Mouse (Mus musculus) heart, embryonic 14.5 days (tissue): ENCODE results near the gene Cyp26c1. TPM values are rescaled to one million over a fixed set of nuclear protein-coding genes. Genes with fewer than 3 reads are reported as not detected.

ENCODE experiments used
- ATAC-seq: fragments of 200-750 bp; cut with Nextera tagmentation; 2 replicates; pipeline ENCODE4 v1.8.0; 2017; ENCODE audit warnings: low read depth, moderate TSS enrichment; ENCODE audit not compliant: insufficient number of reproducible peaks, insufficient read depth, low FRiP score
- H3K27ac ChIP-seq, 2 experiments: fragments of 200-500 bp in 1 of 2; fragments of 300-500 bp in 1 of 2; sonication (generic) in 1 of 2; replicated peaks in 1 of 2; 2 replicates each; pipeline ENCODE4 v1.5.1; 2012 to 2014; ENCODE audit warnings: low read depth in 2 of 2, low read length in 2 of 2, control low read depth in 1 of 2, mild to moderate bottlenecking in 1 of 2, mixed read lengths in 1 of 2; ENCODE audit not compliant: control insufficient read depth in 1 of 2, insufficient read depth in 1 of 2
- H3K27me3 ChIP-seq: fragments of 300-500 bp; sonication (generic); 2 replicates; pipeline ENCODE4 v1.6.1; 2014; ENCODE audit warnings: mild to moderate bottlenecking, low read length, control low read depth; ENCODE audit not compliant: control insufficient read depth, insufficient read depth
- H3K36me3 ChIP-seq: fragments of 300-500 bp; sonication (generic); 2 replicates; pipeline ENCODE4 v1.6.1; 2014; ENCODE audit warnings: mild to moderate bottlenecking, control low read depth, low read length, mixed read lengths; ENCODE audit not compliant: control insufficient read depth, insufficient read depth
- H3K4me1 ChIP-seq, 2 experiments: fragments of 200-500 bp in 1 of 2; fragments of 300-500 bp in 1 of 2; sonication (generic) in 1 of 2; 2 replicates each; pipeline ENCODE4 v1.6.1; 2012 to 2014; ENCODE audit warnings: low read length in 2 of 2, control low read depth in 1 of 2, mixed read lengths in 1 of 2; ENCODE audit not compliant: control insufficient read depth in 2 of 2, insufficient read depth in 2 of 2
- H3K4me2 ChIP-seq: fragments of 300-500 bp; sonication (generic); 2 replicates; pipeline ENCODE4 v1.6.1; 2014; ENCODE audit warnings: mild to moderate bottlenecking, low read length
- H3K4me3 ChIP-seq, 2 experiments: fragments of 200-500 bp in 1 of 2; fragments of 300-500 bp in 1 of 2; sonication (generic) in 1 of 2; 2 replicates each; pipeline ENCODE4 v1.5.1; 2012 to 2014; ENCODE audit warnings: low read length in 2 of 2, mild to moderate bottlenecking in 2 of 2, control low read depth in 1 of 2, low read depth in 1 of 2, moderate library complexity in 1 of 2; ENCODE audit not compliant: control insufficient read depth in 1 of 2, insufficient read depth in 1 of 2
- H3K9ac ChIP-seq: fragments of 300-500 bp; sonication (generic); 2 replicates; pipeline ENCODE4 v1.6.1; 2014; ENCODE audit warnings: mild to moderate bottlenecking, low read length
- H3K9me3 ChIP-seq: fragments of 300-500 bp; sonication (generic); 2 replicates; pipeline ENCODE4 v1.6.1; 2016; ENCODE audit warnings: low read length, control low read depth; ENCODE audit not compliant: control insufficient read depth
- WGBS: fragments of 180-500 bp; shearing (Covaris S2); extraction: QIAGEN DNeasy Blood & Tissue Kit; methylation state at CpG from one replicate; pipeline ENCODE4 v1.1.7; 2014; 5-methylcytosine and 5-hydroxymethylcytosine counted together
- polyA plus RNA-seq: library from polyadenylated mRNA; unstranded; fragments of >200 nt; fragmentation: Nextera tagmentation; extraction: Ambion mirVana; gene quantifications from 2 replicates; pipeline ENCODE4 v1.2.1, GENCODE M21; 2014

Cyp26c1 gene
- polyA plus RNA-seq, 1 experiment from 2014 or later: not detected

DNA sequence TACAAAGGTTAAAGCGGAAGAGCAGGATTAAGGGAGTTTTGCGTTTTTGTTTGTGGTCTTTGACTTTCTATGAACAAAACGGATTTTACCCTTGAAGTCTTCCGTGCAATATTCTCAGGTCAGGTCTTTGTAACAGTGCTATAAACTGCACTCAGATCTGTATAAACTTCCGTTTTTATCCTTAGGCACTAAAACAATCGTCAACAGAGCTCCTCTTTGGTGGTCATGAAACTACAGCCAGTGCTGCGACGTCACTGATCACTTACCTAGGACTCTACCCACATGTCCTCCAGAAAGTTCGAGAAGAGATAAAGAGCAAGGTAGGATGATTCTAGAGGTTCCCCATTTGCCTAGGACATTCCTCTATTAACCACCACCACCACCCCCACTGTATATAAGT lies 14.3 kb downstream of the Cyp26c1 start:
- H3K9ac ChIP-seq: no peak overlapping the region
- 24% methylated on average over 9 of the region's 9 CpGs for WGBS
- H3K4me1 ChIP-seq: peaks cover 9 to 29% of the 10 kb centered on the region in 2 experiments
- H3K4me2 ChIP-seq: no peak overlapping the region
- no peak overlapping the region for H3K27ac ChIP-seq
- H3K36me3 ChIP-seq: no peaks in the 10 kb centered on the region
- H3K27me3 ChIP-seq: peaks cover 89% of the 10 kb centered on the region
- H3K9me3 ChIP-seq: no peaks in the 10 kb centered on the region
- no peak for ATAC-seq
- no peak overlapping the region for H3K4me3 ChIP-seq

DNA sequence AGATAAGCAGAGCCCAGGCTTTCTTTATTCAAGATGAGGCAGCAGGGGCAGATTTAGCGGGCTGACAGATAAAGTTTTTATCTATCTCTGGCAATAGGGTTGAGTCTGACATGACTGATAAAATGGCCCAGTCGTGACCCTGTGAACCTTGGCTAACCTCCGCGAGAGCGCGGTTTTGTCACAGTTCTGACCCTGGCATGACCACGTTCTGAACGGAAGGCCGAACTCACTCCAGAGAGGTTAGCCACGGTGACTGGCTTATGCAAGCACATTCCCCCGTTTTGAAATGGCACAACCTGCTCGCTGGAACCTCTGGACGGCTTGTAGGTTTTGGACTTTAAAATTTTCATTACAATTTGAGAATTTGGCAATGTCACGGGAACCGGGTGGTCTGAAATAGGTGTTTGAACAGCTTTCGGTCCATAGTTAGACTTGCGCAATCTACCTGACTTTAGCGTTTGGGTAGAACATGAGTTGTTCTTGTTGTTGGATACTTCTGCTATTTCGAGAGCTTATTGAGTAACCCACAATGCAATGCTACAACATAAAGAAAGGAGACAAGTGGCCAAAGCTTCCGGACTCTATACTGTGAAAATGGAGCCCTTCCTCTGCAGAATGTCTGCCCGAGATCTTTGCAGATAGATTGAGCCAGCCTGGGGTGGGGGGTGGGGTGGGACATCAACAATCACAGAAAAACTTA lies 17.1 kb downstream of the Cyp26c1 start:
- no peak for ATAC-seq
- H3K9ac ChIP-seq: no peak overlapping the region
- H3K4me3 ChIP-seq: no peak overlapping the region
- no peak overlapping the region for H3K27ac ChIP-seq
- H3K36me3 ChIP-seq: no peaks in the 10 kb centered on the region
- 39% methylated on average over 21 of the region's 21 CpGs for WGBS
- peaks cover 2 to 10% of the 10 kb centered on the region in 2 experiments; a peak in 3 of 4 replicates for H3K4me1 ChIP-seq
- H3K27me3 ChIP-seq: peaks cover 69% of the 10 kb centered on the region
- H3K9me3 ChIP-seq: no peaks in the 10 kb centered on the region
- no peak overlapping the region for H3K4me2 ChIP-seq

DNA sequence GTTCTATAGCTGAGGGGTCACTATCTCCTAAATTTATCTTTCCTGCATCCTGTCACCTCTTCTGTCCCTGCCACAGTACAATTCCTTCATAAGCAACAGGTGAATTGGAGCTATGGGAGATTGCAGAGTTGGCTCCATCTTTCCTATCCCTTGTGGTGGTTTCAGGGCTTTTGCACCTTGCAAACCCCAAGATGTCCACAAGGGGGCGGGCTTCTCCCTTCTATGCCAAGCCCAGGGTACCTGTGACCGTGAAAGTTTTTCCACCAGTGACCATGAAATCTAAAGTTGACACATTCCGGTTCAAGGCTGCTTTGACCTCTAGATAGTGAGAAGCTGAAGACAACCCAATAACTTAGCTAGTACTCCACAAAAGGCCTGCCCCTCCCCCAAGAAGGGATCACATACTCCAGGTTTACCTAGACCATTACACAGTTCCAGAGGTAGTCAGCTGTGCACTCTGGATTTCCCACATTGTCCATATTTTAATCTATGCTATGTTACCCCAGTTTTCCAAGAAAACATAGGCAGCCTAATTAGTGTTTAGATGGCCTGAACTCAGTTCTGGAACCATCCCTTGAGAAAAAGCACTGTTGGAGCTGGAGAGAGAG lies 18.6 kb downstream of the Cyp26c1 start:
- Histone ChIP-seq H3K9ac (no peak overlapping the region), H3K4me3 (no peak overlapping the region), H3K4me1 (peaks cover 0 to 2% of the 10 kb centered on the region in 2 experiments; a peak in 1 of 4 replicates), H3K4me2 (no peak overlapping the region), H3K27me3 (peaks cover 54% of the 10 kb centered on the region), H3K9me3 (no peaks in the 10 kb centered on the region), H3K27ac (no peak overlapping the region), H3K36me3 (no peaks in the 10 kb centered on the region)
- ATAC-seq: no peak
- WGBS: 4% methylated on average over 3 of the region's 3 CpGs

DNA sequence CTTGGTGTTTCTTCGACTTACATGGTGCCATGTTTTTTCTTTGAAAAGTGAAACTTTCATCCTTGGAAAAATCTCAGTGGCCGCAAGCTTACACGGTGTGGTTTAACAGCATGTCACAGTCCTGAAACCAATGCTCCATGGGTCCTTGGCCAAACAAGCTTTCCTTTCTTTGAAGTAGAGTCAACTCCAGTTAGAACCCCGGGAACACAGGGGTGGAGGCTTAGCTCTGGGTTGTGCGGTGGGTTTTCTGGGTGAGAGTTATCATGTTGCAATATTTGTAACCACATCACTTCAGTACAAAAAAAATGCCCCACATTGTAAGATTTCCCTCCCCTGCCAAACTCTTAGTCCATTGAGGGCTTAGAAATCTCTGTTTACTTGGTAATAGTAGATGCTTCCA lies 20.3 kb downstream of the Cyp26c1 start:
- H3K36me3 ChIP-seq: no peaks in the 10 kb centered on the region
- no peaks in the 10 kb centered on the region for H3K9me3 ChIP-seq
- no peak overlapping the region for H3K27ac ChIP-seq
- no peak for ATAC-seq
- H3K4me1 ChIP-seq: 0 out of 4 replicates have a peak, but pooled peaks cover 0 to 2% of the 10 kb centered on the region in 2 experiments
- peaks cover 37% of the 10 kb centered on the region for H3K27me3 ChIP-seq
- no peak overlapping the region for H3K9ac ChIP-seq
- H3K4me2 ChIP-seq: no peak overlapping the region
- H3K4me3 ChIP-seq: no peak overlapping the region
- 86% methylated on average over 5 of the region's 5 CpGs for WGBS

DNA sequence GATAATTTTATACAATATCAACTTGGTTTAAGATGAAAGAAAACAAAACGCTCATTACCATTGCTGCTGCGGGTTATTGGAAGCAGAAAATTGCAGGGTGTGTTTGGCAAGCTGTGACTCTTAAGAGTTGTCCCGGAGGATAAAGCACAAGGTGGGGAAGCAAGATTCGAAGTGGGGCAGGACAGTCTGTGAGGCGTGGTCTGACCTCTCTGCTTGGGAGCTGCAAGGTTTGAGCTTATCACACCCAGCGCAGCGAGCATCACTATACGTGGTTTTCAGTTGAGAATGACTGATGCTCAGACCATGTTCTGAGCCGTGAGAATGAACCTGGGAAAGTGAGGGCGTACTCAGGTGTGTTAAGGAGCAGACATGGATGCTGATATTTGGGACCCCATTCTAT lies 29.3 kb downstream of the Cyp26c1 start:
- Histone ChIP-seq H3K4me2 (no peak overlapping the region), H3K4me3 (no peak overlapping the region), H3K9me3 (no peaks in the 10 kb centered on the region), H3K9ac (no peak overlapping the region), H3K27ac (no peak overlapping the region), H3K4me1 (peaks cover 0 to 2% of the 10 kb centered on the region in 2 experiments; a peak in 1 of 4 replicates), H3K27me3 (no peaks in the 10 kb centered on the region), H3K36me3 (no peaks in the 10 kb centered on the region)
- ATAC-seq: no peak
- WGBS: 59% methylated on average over 10 of the region's 10 CpGs

DNA sequence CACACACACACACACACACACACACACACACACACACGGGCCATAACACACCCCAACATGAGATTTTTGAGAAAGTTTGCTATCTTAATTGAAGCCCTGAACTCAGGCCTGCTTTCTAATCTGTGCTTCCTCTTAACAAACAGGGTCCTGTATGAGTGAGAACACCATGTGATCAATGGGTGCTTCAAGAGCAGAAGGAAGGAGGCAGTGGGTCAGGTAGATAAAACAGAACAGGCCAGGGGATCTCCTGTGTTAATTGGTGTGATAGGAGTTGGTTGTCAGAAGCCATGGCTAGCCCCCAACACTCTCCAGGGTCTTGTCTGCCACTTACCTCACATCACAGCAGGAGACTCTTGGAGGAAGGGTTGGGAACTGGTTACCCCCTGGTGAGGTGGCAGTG lies 30.6 kb downstream of the Cyp26c1 start:
- no peak for ATAC-seq
- H3K9ac ChIP-seq: no peak overlapping the region
- H3K4me2 ChIP-seq: no peak overlapping the region
- H3K4me1 ChIP-seq: peaks cover 0 to 2% of the 10 kb centered on the region in 2 experiments; a peak in 1 of 4 replicates
- no peak overlapping the region for H3K4me3 ChIP-seq
- WGBS: 43% methylated on average over 1 of the region's 1 CpGs
- no peaks in the 10 kb centered on the region for H3K36me3 ChIP-seq
- H3K27ac ChIP-seq: no peak overlapping the region
- H3K9me3 ChIP-seq: no peaks in the 10 kb centered on the region
- H3K27me3 ChIP-seq: no peaks in the 10 kb centered on the region

DNA sequence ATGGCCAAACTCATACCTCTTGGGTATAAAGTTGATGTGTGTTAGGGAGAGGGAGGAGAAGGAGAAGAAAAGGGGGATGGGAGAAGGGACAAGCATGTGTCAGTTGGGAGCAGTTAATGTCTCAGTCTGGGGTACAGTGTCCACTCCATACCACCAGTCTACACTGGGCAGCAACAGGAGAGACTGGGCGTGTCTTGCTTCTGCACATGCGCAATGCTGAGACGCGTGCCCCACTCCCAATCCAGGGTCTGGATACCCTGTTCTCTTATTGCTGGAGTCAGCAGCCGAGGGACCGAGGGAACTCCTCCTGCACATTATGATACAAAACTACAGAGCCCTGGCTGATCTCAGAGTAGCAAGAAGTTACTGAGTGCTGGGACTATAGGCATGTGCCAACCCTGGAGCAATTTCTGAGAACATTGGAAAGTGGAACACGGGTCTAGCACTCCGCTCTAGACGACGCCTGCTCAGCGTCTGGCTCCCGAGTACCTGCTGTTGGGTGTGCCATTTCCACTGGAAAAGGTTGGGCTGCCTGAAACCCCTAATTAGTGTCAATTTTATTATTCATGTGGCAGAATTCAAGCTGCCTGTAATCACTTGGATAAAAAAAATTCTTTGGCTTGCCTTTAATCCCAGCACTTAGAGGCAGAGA lies 31.3 kb downstream of the Cyp26c1 start:
- Histone ChIP-seq H3K9me3 (no peaks in the 10 kb centered on the region), H3K9ac (no peak overlapping the region), H3K4me1 (peaks cover 0 to 2% of the 10 kb centered on the region in 2 experiments; a peak in 1 of 4 replicates), H3K4me3 (no peak overlapping the region), H3K4me2 (no peak overlapping the region), H3K27me3 (no peaks in the 10 kb centered on the region), H3K36me3 (no peaks in the 10 kb centered on the region), H3K27ac (no peak overlapping the region)
- WGBS: 68% methylated on average over 12 of the region's 12 CpGs
- ATAC-seq: no peak
